Mouse (Mus musculus) E14TG2a.4 (cell line): ENCODE data around the gene Gp9.

Experiments
- H3K27me3 ChIP-seq: 2 replicates; pipeline ENCODE4 v1.6.1; 2014; ENCODE audit warnings: low read length, control low read depth; ENCODE audit not compliant: insufficient read depth
- H3K36me3 ChIP-seq: 2 replicates; pipeline ENCODE4 v1.6.1; 2014; ENCODE audit warnings: low read length, control low read depth; ENCODE audit not compliant: insufficient read depth
- H3K4me1 ChIP-seq: replicated peaks from 2 replicates; pipeline ENCODE4 v1.6.1; 2014; ENCODE audit warnings: low read depth, low read length, control low read depth
- H3K4me3 ChIP-seq: replicated peaks from 2 replicates; pipeline ENCODE4 v1.5.1; 2014; ENCODE audit warnings: mild to moderate bottlenecking, low read length
- H3K9me3 ChIP-seq: 2 replicates; pipeline ENCODE4 v1.6.1; 2014; ENCODE audit warnings: low read length, control low read depth
- CTCF ChIP-seq: conservative IDR thresholded peaks from 2 replicates; pipeline ENCODE4 v1.5.1; 2014; ENCODE audit warnings: low read length
- NANOG ChIP-seq: IDR thresholded peaks from 2 replicates; pipeline ENCODE4 v1.6.1; 2014; ENCODE audit warnings: borderline replicate concordance, low read length, mixed read lengths
- POU5F1 ChIP-seq: IDR thresholded peaks from 2 replicates; pipeline ENCODE4 v1.6.1; 2014; ENCODE audit warnings: low read length, borderline replicate concordance

The Gp9 gene

DNA sequence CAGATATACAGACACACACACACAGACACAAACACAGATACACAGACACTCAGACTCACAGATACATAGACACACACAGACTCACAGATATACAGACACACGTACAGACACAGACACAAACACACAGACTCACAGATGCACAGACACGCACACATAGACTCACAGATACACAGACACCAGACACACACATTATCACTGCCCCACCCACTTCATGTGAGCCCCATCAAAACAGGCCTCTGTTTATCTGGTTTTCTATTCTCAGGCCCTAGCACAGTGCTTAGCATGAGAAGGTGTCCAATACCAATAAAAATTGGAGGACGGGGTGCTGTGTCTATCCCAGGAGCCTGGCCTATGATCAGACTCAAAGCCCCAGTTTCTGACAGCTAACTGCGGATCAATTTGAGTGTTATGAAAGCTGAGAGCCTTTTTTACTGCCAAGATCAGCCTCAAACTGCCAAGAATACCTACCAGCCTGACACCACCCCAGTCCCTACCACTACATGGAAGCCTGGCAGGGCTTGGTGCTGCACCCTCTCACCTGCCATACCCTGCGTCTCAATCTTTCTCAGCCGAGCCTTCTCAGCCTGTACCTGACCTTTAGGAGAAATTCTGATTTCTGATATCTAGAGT, 18.5 kb downstream of the Gp9 start:
- peaks cover 54% of the 10 kb centered on the region for H3K4me1 ChIP-seq
- TF ChIP-seq CTCF (no peak), POU5F1 (no peak), NANOG (no peak)
- peaks cover 8% of the 10 kb centered on the region for H3K36me3 ChIP-seq
- H3K9me3 ChIP-seq = 0 out of 2 replicates have a peak, but pooled peaks cover 2% of the 10 kb centered on the region
- no peaks in the 10 kb centered on the region for H3K27me3 ChIP-seq
- no peak overlapping the region for H3K4me3 ChIP-seq

DNA sequence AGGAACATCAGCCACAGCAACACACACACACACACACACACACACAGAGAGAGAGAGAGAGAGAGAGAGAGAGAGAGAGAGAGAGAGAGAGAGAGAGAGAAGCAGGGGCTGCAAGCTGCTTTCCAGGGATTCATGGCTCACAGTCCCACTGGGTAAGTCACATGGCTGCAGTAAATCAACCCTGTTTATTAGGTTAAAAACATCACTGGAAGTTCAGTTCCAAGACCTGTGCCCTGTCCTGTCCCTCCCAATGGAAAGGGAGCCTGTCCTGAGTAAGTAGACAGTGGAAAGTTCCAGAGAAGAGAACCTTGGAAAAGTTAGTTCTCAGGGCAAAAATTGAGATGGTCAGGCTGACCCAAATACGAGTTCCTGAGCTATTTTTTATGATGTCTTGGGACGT, 19.4 kb downstream of the Gp9 start:
- Histone ChIP-seq H3K9me3 (0 out of 2 replicates have a peak, but pooled peaks cover 2% of the 10 kb centered on the region), H3K27me3 (no peaks in the 10 kb centered on the region), H3K36me3 (peaks cover 1% of the 10 kb centered on the region; the same call in 1 of the 2 replicates), H3K4me1 (peaks cover 52% of the 10 kb centered on the region), H3K4me3 (no peak overlapping the region)
- no peak for TF ChIP-seq NANOG
- no peak for TF ChIP-seq POU5F1
- TF ChIP-seq CTCF = no peak

DNA sequence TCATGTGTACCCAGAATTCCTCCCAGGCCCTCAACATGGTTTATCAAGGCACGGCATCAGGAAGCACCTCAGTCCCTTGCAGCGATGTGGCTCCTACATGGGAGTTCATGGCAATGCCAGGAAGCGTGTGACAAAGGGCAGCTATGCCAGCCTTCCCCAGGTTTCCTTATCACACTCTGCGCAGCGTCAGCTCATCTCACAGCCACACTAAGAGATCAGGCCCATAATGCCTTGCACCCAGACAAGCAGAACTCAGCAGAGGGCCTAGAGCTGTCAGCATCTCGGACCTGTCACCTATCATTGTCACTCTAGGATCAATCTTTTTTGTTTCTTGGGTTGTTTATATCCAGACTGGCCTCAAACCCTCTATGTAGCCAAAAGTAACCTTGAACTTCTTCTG, 21.7 kb downstream of the Gp9 start:
- Histone ChIP-seq H3K4me3 (no peak overlapping the region), H3K4me1 (peaks cover 34% of the 10 kb centered on the region), H3K36me3 (no peaks in the 10 kb centered on the region; the same call in 1 of the 2 replicates), H3K27me3 (no peaks in the 10 kb centered on the region), H3K9me3 (0 out of 2 replicates have a peak, but pooled peaks cover 2% of the 10 kb centered on the region)
- TF ChIP-seq NANOG = no peak
- no peak for TF ChIP-seq POU5F1
- no peak for TF ChIP-seq CTCF

DNA sequence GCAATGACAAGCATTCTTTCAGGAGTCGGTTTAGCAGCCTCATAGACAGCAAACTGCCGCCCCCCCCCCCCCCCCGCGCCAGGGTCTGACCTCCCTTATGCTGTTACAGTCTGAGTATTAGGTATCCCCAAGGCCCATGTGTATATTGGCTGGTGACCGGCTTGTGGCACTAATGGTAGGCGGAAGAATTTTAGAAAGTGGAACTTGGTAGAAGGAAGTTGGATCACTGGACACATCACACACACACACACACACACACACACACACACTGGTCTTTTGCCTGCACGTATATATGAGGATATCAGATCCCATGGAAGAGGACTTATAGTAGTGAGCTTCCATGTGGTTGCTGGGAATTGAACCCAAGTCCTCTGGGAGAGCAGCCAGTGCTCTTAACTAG, 24.6 kb downstream of the Gp9 start:
- no peak overlapping the region for H3K4me3 ChIP-seq
- TF ChIP-seq POU5F1 (no peak), NANOG (no peak), CTCF (no peak)
- H3K9me3 ChIP-seq = 0 out of 2 replicates have a peak, but pooled peaks cover 2% of the 10 kb centered on the region
- no peaks in the 10 kb centered on the region for H3K27me3 ChIP-seq
- H3K4me1 ChIP-seq = peaks cover 8% of the 10 kb centered on the region
- no peaks in the 10 kb centered on the region; the same call in 1 of the 2 replicates for H3K36me3 ChIP-seq

DNA sequence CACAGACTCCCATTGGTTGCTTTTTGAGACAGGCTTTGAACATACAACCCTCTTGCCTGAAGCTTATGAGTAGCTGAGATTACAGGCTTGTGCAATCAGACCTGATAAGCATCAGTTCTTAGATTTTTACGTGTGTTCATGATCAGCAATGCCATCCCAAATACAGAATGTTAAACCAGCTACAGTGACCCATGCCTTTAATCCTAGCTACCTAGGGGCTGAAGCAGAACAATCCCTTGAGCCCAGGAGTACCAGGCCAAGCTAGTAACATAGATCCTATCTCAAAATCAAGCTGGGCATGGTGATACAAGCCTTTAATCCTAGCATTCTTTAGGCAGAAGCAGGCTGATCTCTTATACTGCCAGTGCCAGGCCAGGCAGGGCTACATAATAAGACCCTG, 26.2 kb downstream of the Gp9 start:
- no peaks in the 10 kb centered on the region for H3K9me3 ChIP-seq
- peaks cover 3% of the 10 kb centered on the region; the same call in 1 of the 2 replicates for H3K4me1 ChIP-seq
- H3K36me3 ChIP-seq = 0 out of 2 replicates have a peak, but pooled peaks cover 3% of the 10 kb centered on the region
- H3K4me3 ChIP-seq = no peak overlapping the region
- TF ChIP-seq POU5F1 (no peak), NANOG (no peak)
- no peaks in the 10 kb centered on the region for H3K27me3 ChIP-seq

DNA sequence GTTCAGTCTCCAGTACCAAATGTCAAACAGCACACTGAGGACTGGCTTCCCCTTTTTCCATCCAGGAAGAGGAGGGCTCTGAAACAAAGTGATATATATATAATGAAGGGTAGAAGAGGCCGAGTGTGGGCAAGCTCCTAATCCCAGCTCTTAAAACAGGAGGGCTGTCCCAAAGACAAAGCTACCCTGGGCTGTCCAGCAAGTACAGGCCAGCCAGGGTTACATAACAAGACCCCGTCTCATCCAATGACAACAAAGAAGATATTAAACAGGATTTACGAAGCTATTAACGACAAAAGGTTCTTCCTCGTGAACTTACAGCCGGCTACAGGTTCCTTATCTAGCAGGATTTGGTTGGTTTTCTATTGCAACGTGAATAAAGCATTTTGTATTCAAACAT, 27.0 kb downstream of the Gp9 start:
- no peaks in the 10 kb centered on the region for H3K9me3 ChIP-seq
- TF ChIP-seq NANOG = no peak
- TF ChIP-seq CTCF = no peak
- TF ChIP-seq POU5F1 = no peak
- peaks cover 7% of the 10 kb centered on the region for H3K27me3 ChIP-seq
- 0 out of 2 replicates have a peak, but pooled peaks cover 3% of the 10 kb centered on the region for H3K36me3 ChIP-seq
- no peak overlapping the region for H3K4me3 ChIP-seq
- H3K4me1 ChIP-seq = peaks cover 3% of the 10 kb centered on the region; the same call in 1 of the 2 replicates

DNA sequence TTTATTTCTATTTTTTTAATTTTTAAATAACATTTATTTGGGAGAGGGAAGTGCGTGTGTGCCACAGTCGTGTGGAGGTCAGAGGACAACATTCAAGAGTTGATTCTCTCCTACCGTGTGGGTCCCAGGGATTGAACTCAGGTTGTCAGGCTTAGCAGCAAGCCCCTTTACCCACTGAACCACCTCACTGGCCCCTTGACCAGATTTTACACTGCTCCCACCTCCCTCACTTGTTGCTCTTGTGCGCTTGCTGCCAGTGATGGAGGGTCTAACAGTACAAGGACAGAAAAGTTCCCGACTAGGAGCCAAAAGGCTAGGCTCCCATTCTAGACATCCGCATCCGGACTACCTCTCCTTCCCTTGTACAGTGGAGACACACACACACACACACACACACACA, 27.6 kb downstream of the Gp9 start:
- Histone ChIP-seq H3K27me3 (peaks cover 12% of the 10 kb centered on the region), H3K4me3 (no peak overlapping the region), H3K4me1 (peaks cover 6% of the 10 kb centered on the region), H3K9me3 (no peaks in the 10 kb centered on the region), H3K36me3 (0 out of 2 replicates have a peak, but pooled peaks cover 3% of the 10 kb centered on the region)
- TF ChIP-seq NANOG (no peak), CTCF (no peak), POU5F1 (no peak)

DNA sequence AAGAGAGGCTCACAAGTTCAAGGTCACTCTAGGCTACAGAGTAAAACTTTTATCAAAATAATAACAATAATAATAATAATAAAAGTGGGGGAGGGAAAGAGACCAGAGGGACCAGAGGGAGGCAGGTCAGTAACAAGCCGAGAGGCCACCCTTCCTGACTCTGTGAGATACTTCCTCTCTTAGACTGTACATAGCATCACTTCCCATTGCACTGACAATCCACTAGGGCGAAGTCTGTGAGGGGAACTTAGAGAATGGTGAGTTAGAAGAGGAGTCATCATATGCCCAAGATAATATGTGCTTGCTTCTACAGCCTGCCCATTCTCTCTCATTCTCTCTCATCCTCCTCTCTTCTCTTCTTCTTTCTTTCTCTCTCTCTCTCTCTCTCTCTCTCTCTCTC, 28.2 kb downstream of the Gp9 start:
- H3K4me3 ChIP-seq = no peak overlapping the region
- TF ChIP-seq CTCF (no peak), POU5F1 (no peak), NANOG (no peak)
- H3K4me1 ChIP-seq = peaks cover 12% of the 10 kb centered on the region
- peaks cover 18% of the 10 kb centered on the region for H3K27me3 ChIP-seq
- 0 out of 2 replicates have a peak, but pooled peaks cover 3% of the 10 kb centered on the region for H3K36me3 ChIP-seq
- no peaks in the 10 kb centered on the region for H3K9me3 ChIP-seq

DNA sequence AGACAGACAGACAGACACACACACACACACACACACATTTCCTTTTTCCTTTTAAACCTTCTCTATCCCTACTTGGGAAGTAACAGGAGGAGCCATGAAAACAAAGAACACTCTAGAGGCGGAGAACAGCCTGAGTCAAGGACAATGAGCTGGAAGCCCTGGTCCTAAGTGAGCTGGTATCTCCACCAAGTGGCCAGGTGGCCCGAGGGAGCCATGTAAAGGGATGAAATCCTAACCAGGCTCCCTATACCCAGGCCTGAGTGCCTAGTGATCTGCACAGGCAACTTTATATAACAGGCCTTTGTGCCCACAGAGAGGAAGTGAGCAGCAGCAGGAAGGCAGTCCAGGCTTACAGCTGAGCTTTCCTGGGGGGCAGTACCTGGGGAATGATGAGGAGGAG, 29.0 kb downstream of the Gp9 start:
- Histone ChIP-seq H3K36me3 (0 out of 2 replicates have a peak, but pooled peaks cover 3% of the 10 kb centered on the region), H3K4me3 (no peak overlapping the region), H3K27me3 (peaks cover 18% of the 10 kb centered on the region), H3K9me3 (no peaks in the 10 kb centered on the region), H3K4me1 (peaks cover 12% of the 10 kb centered on the region)
- no peak for TF ChIP-seq POU5F1
